Mouse (Mus musculus) cerebellum, postnatal 14 days (tissue): ENCODE data around the gene Gnaq.
A peak's percentile ranks its signal among the peaks of the same experiment; 100 is the strongest.

ENCODE experiments used
- DNase-seq, 2 experiments: peaks; one replicate each; pipeline ENCODE4 v3.0.0; 2021; ENCODE audit warnings: mixed read lengths in 2 of 2

The Gnaq gene

GRCm38 (mm10) chr19:16149094-16149493, 16.5 kb downstream of the Gnaq start:
- no peak for DNase-seq

GRCm38 (mm10) chr19:16150328-16150727, 17.7 kb downstream of the Gnaq start:
- DNase-seq = no peak

- DNase-seq = no peak
Measured at GRCm38 (mm10) chr19:16153851-16154250, 21.2 kb downstream of the Gnaq start.

GRCm38 (mm10) chr19:16154480-16154879, 21.8 kb downstream of the Gnaq start:
- DNase-seq = no peak

GRCm38 (mm10) chr19:16157120-16157519, 24.5 kb downstream of the Gnaq start:
- DNase-seq = no peak

- DNase-seq = peak; percentile 26 to 48
Measured at GRCm38 (mm10) chr19:16160759-16161158, 28.1 kb downstream of the Gnaq start.

GRCm38 (mm10) chr19:16161222-16161621, 28.6 kb downstream of the Gnaq start:
- no peak for DNase-seq

GRCm38 (mm10) chr19:16164396-16164795, 31.8 kb downstream of the Gnaq start:
- peak; percentile 51 to 60 for DNase-seq

GRCm38 (mm10) chr19:16167185-16167584, 34.6 kb downstream of the Gnaq start:
- DNase-seq = peak; percentile 59 to 73

- DNase-seq = peak in 1 of 2 experiments; percentile 23
Measured at GRCm38 (mm10) chr19:16168192-16168591, 35.6 kb downstream of the Gnaq start.

GRCm38 (mm10) chr19:16168653-16169198, 36.1 kb downstream of the Gnaq start:
- peak; percentile 42 to 47 for DNase-seq

GRCm38 (mm10) chr19:16170724-16171123, 38.1 kb downstream of the Gnaq start:
- DNase-seq = no peak

- no peak for DNase-seq
Measured at GRCm38 (mm10) chr19:16173721-16174120, 41.1 kb downstream of the Gnaq start.

GRCm38 (mm10) chr19:16176426-16176825, 43.8 kb downstream of the Gnaq start:
- no peak for DNase-seq

- no peak for DNase-seq
Measured at GRCm38 (mm10) chr19:16177139-16177727, 44.6 kb downstream of the Gnaq start.

- DNase-seq = no peak
Measured at GRCm38 (mm10) chr19:16181258-16181657, 48.6 kb downstream of the Gnaq start.

GRCm38 (mm10) chr19:16181852-16182475, 49.3 kb downstream of the Gnaq start:
- DNase-seq = no peak

GRCm38 (mm10) chr19:16183592-16184365, 51.1 kb downstream of the Gnaq start:
- no peak for DNase-seq

- DNase-seq = no peak
Measured at GRCm38 (mm10) chr19:16186984-16187383, 54.4 kb downstream of the Gnaq start.

GRCm38 (mm10) chr19:16187952-16188351, 55.3 kb downstream of the Gnaq start:
- DNase-seq = no peak

GRCm38 (mm10) chr19:16189066-16189765, 56.6 kb downstream of the Gnaq start:
- no peak for DNase-seq

- DNase-seq = peak; percentile 34 to 37
Measured at GRCm38 (mm10) chr19:16198162-16198561, 65.5 kb downstream of the Gnaq start.

GRCm38 (mm10) chr19:16201356-16201755, 68.7 kb downstream of the Gnaq start:
- no peak for DNase-seq
